Mouse (Mus musculus): ENCODE data around the gene Cdkn2d. TPM values are rescaled to one million over a fixed set of nuclear protein-coding genes. Genes with fewer than 3 reads are reported as not detected.

Gene Cdkn2d
- polyA plus RNA-seq, 1 experiment from 2014 or later = 57.7 TPM

GRCm38 (mm10) chr9:21320619-21321512 is 29.7 kb upstream of the Cdkn2d start, which contains the start of gene Slc44a2:
Gene Slc44a2 (plus strand): TSS chr9:21320698.
- Histone ChIP-seq H3K9ac (ENCODE audit: low read length) (peak within 1 kb of the TSS; percentile 81), H3K27me3 (ENCODE audit: control insufficient read depth, insufficient read depth, low read depth, low read length) (no peaks in the 10 kb centered on the region), H3K4me2 (ENCODE audit: low read depth, low read length) (peak within 1 kb of the TSS; percentile 94), H3K27ac (ENCODE audit: low read length) (peak within 1 kb of the TSS; percentile 68), H3K4me1 (replicated peaks; ENCODE audit: control insufficient read depth, insufficient read depth, low read length) (peaks cover 18% of the 10 kb centered on the region), H3K4me3 (ENCODE audit: low read length) (peak within 1 kb of the TSS; percentile 89), H3K36me3 (ENCODE audit: control insufficient read depth, insufficient read depth, low read length) (no peaks in the 10 kb centered on the region), H3K9me3 (ENCODE audit: control insufficient read depth, low read length) (no peaks in the 10 kb centered on the region)
- WGBS = under 1% methylated on average over 52 of the region's 52 CpGs
- ATAC-seq (ENCODE audit: low read depth) = peak; percentile 96

- Histone ChIP-seq H3K27ac (ENCODE audit: low read length) (no peak overlapping the region), H3K9me3 (ENCODE audit: control insufficient read depth, low read length) (no peaks in the 10 kb centered on the region), H3K36me3 (ENCODE audit: control insufficient read depth, insufficient read depth, low read length) (no peaks in the 10 kb centered on the region), H3K4me1 (replicated peaks; ENCODE audit: control insufficient read depth, insufficient read depth, low read length) (peaks cover 18% of the 10 kb centered on the region), H3K9ac (ENCODE audit: low read length) (peak overlapping the region; percentile 81; the same call in 1 of the 2 replicates), H3K4me2 (ENCODE audit: low read depth, low read length) (peak overlapping the region; percentile 94), H3K27me3 (ENCODE audit: control insufficient read depth, insufficient read depth, low read depth, low read length) (no peaks in the 10 kb centered on the region), H3K4me3 (ENCODE audit: low read length) (peak overlapping the region; percentile 89)
- no peak for ATAC-seq (ENCODE audit: low read depth)
- 18% methylated on average over 4 of the region's 4 CpGs for WGBS
Observed at GRCm38 (mm10) chr9:21320280-21320618, 29.0 kb upstream of the Cdkn2d start.

- H3K27me3 ChIP-seq (ENCODE audit: control insufficient read depth, insufficient read depth, low read depth, low read length) = no peaks in the 10 kb centered on the region
- peaks cover 18% of the 10 kb centered on the region for H3K4me1 ChIP-seq (replicated peaks; ENCODE audit: control insufficient read depth, insufficient read depth, low read length)
- no peak overlapping the region for H3K27ac ChIP-seq (ENCODE audit: low read length)
- no peak overlapping the region for H3K9ac ChIP-seq (ENCODE audit: low read length)
- no peaks in the 10 kb centered on the region for H3K9me3 ChIP-seq (ENCODE audit: control insufficient read depth, low read length)
- H3K4me3 ChIP-seq (ENCODE audit: low read length) = no peak overlapping the region
- no peak for ATAC-seq (ENCODE audit: low read depth)
- 88% methylated on average over 4 of the region's 4 CpGs for WGBS
- H3K36me3 ChIP-seq (ENCODE audit: control insufficient read depth, insufficient read depth, low read length) = no peaks in the 10 kb centered on the region
- H3K4me2 ChIP-seq (ENCODE audit: low read depth, low read length) = no peak overlapping the region
Observed at GRCm38 (mm10) chr9:21319503-21319902, 28.3 kb upstream of the Cdkn2d start.

- H3K9ac ChIP-seq (ENCODE audit: low read length) = no peak overlapping the region
- 85% methylated on average over 6 of the region's 6 CpGs for WGBS
Observed at GRCm38 (mm10) chr9:21318792-21319191, 27.6 kb upstream of the Cdkn2d start.

GRCm38 (mm10) chr9:21316696-21317095 is 25.5 kb upstream of the Cdkn2d start:
- Histone ChIP-seq H3K9me3 (ENCODE audit: control insufficient read depth, low read length) (no peaks in the 10 kb centered on the region), H3K27me3 (ENCODE audit: control insufficient read depth, insufficient read depth, low read depth, low read length) (peaks cover 10% of the 10 kb centered on the region), H3K4me3 (ENCODE audit: low read length) (no peak overlapping the region), H3K4me2 (ENCODE audit: low read depth, low read length) (no peak overlapping the region), H3K27ac (ENCODE audit: low read length) (no peak overlapping the region), H3K9ac (ENCODE audit: low read length) (no peak overlapping the region), H3K4me1 (replicated peaks; ENCODE audit: control insufficient read depth, insufficient read depth, low read length) (peaks cover 10% of the 10 kb centered on the region), H3K36me3 (ENCODE audit: control insufficient read depth, insufficient read depth, low read length) (no peaks in the 10 kb centered on the region)
- ATAC-seq (ENCODE audit: low read depth) = no peak
- whole genome bisulfite sequencing = 66% methylated on average over 7 of the region's 7 CpGs

More at GRCm38 (mm10) chr9:21318792-21319191, 27.6 kb upstream of the Cdkn2d start:
- Histone ChIP-seq H3K27ac (ENCODE audit: low read length) (no peak overlapping the region), H3K9me3 (ENCODE audit: control insufficient read depth, low read length) (no peaks in the 10 kb centered on the region), H3K4me2 (ENCODE audit: low read depth, low read length) (no peak overlapping the region), H3K4me1 (replicated peaks; ENCODE audit: control insufficient read depth, insufficient read depth, low read length) (peaks cover 18% of the 10 kb centered on the region), H3K27me3 (ENCODE audit: control insufficient read depth, insufficient read depth, low read depth, low read length) (no peaks in the 10 kb centered on the region), H3K36me3 (ENCODE audit: control insufficient read depth, insufficient read depth, low read length) (no peaks in the 10 kb centered on the region), H3K4me3 (ENCODE audit: low read length) (no peak overlapping the region)
- no peak for ATAC-seq (ENCODE audit: low read depth)

- Histone ChIP-seq H3K4me1 (replicated peaks; ENCODE audit: control insufficient read depth, insufficient read depth, low read length) (peaks cover 3% of the 10 kb centered on the region; the same call in 1 of the 2 replicates), H3K4me2 (ENCODE audit: low read depth, low read length) (no peak overlapping the region), H3K27me3 (ENCODE audit: control insufficient read depth, insufficient read depth, low read depth, low read length) (peaks cover 10% of the 10 kb centered on the region), H3K27ac (ENCODE audit: low read length) (no peak overlapping the region), H3K4me3 (ENCODE audit: low read length) (no peak overlapping the region), H3K9me3 (ENCODE audit: control insufficient read depth, low read length) (no peaks in the 10 kb centered on the region), H3K36me3 (ENCODE audit: control insufficient read depth, insufficient read depth, low read length) (no peaks in the 10 kb centered on the region), H3K9ac (ENCODE audit: low read length) (no peak overlapping the region)
- no peak for ATAC-seq (ENCODE audit: low read depth)
- WGBS = 41% methylated on average over 5 of the region's 5 CpGs
Observed at GRCm38 (mm10) chr9:21315421-21315820, 24.2 kb upstream of the Cdkn2d start.

- Histone ChIP-seq H3K9me3 (ENCODE audit: control insufficient read depth, low read length) (no peaks in the 10 kb centered on the region), H3K4me1 (replicated peaks; ENCODE audit: control insufficient read depth, insufficient read depth, low read length) (no peaks in the 10 kb centered on the region), H3K27ac (ENCODE audit: low read length) (no peak overlapping the region), H3K36me3 (ENCODE audit: control insufficient read depth, insufficient read depth, low read length) (no peaks in the 10 kb centered on the region), H3K4me3 (ENCODE audit: low read length) (no peak overlapping the region), H3K9ac (ENCODE audit: low read length) (no peak overlapping the region), H3K27me3 (ENCODE audit: control insufficient read depth, insufficient read depth, low read depth, low read length) (peaks cover 10% of the 10 kb centered on the region), H3K4me2 (ENCODE audit: low read depth, low read length) (no peak overlapping the region)
- no peak for ATAC-seq (ENCODE audit: low read depth)
- 90% methylated on average over 9 of the region's 9 CpGs for WGBS
Observed at GRCm38 (mm10) chr9:21314367-21315140, 23.3 kb upstream of the Cdkn2d start.

GRCm38 (mm10) chr9:21313394-21313793 is 22.2 kb upstream of the Cdkn2d start:
- Histone ChIP-seq H3K27ac (ENCODE audit: low read length) (no peak overlapping the region), H3K27me3 (ENCODE audit: control insufficient read depth, insufficient read depth, low read depth, low read length) (peaks cover 10% of the 10 kb centered on the region), H3K9me3 (ENCODE audit: control insufficient read depth, low read length) (no peaks in the 10 kb centered on the region), H3K9ac (ENCODE audit: low read length) (no peak overlapping the region), H3K4me2 (ENCODE audit: low read depth, low read length) (no peak overlapping the region), H3K4me1 (replicated peaks; ENCODE audit: control insufficient read depth, insufficient read depth, low read length) (no peaks in the 10 kb centered on the region), H3K36me3 (ENCODE audit: control insufficient read depth, insufficient read depth, low read length) (no peaks in the 10 kb centered on the region), H3K4me3 (ENCODE audit: low read length) (no peak overlapping the region)
- ATAC-seq (ENCODE audit: low read depth) = peak; percentile 76
- 6% methylated on average over 11 of the region's 11 CpGs for WGBS

GRCm38 (mm10) chr9:21312134-21312533 is 20.9 kb upstream of the Cdkn2d start, which contains the start of gene Ap1m2:
Gene Ap1m2 (minus strand): TSS chr9:21312337.
- peak within 1 kb of the TSS; percentile 66 for H3K9ac ChIP-seq (ENCODE audit: low read length)

More at GRCm38 (mm10) chr9:21312134-21312533, 20.9 kb upstream of the Cdkn2d start, which contains the start of gene Ap1m2:
- H3K4me3 ChIP-seq (ENCODE audit: low read length) = peak within 1 kb of the TSS; percentile 56
- ATAC-seq (ENCODE audit: low read depth) = peak; percentile 39; the same call in 1 of the 2 replicates
- H3K4me1 ChIP-seq (replicated peaks; ENCODE audit: control insufficient read depth, insufficient read depth, low read length) = no peaks in the 10 kb centered on the region
- H3K4me2 ChIP-seq (ENCODE audit: low read depth, low read length) = peak within 1 kb of the TSS; percentile 50
- no peaks in the 10 kb centered on the region for H3K36me3 ChIP-seq (ENCODE audit: control insufficient read depth, insufficient read depth, low read length)
- H3K27me3 ChIP-seq (ENCODE audit: control insufficient read depth, insufficient read depth, low read depth, low read length) = peaks cover 10% of the 10 kb centered on the region
- H3K9me3 ChIP-seq (ENCODE audit: control insufficient read depth, low read length) = no peaks in the 10 kb centered on the region
- no peak within 1 kb of the TSS for H3K27ac ChIP-seq (ENCODE audit: low read length)
- WGBS = 5% methylated on average over 29 of the region's 35 CpGs
